Mouse (Mus musculus) erythroblast, embryonic 14.5 days (primary cell): ENCODE measurements around the gene Usp40. TPM values are rescaled to one million over a fixed set of nuclear protein-coding genes. Genes with fewer than 3 reads are reported as not detected.

Experiments used
- H3K27me3 ChIP-seq: 2 replicates; pipeline ENCODE4 v1.6.1; 2012; ENCODE audit warnings: inconsistent platforms; ENCODE audit not compliant: control insufficient read depth
- H3K36me3 ChIP-seq: 2 replicates; pipeline ENCODE4 v1.6.1; 2012; ENCODE audit warnings: mild to moderate bottlenecking, inconsistent platforms; ENCODE audit not compliant: control insufficient read depth
- H3K4me1 ChIP-seq: 2 replicates; pipeline ENCODE4 v1.6.1; 2012; ENCODE audit warnings: inconsistent platforms; ENCODE audit not compliant: control insufficient read depth
- H3K4me3 ChIP-seq: replicated peaks from 2 replicates; pipeline ENCODE3; 2012; ENCODE audit warnings: moderate library complexity, mild to moderate bottlenecking, inconsistent platforms
- H3K9me3 ChIP-seq: 2 replicates; pipeline ENCODE4 v1.6.1; 2012; ENCODE audit warnings: low read length, inconsistent platforms, mixed read lengths; ENCODE audit not compliant: control insufficient read depth
- GATA1 ChIP-seq: IDR thresholded peaks from 2 replicates; pipeline ENCODE4 v1.6.1; 2012; ENCODE audit warnings: low read length, inconsistent platforms, mixed read lengths
- TAL1 ChIP-seq: IDR thresholded peaks from 3 replicates; pipeline ENCODE4 v1.6.1; 2012; ENCODE audit warnings: low read length, inconsistent platforms, mixed read lengths
- polyA plus RNA-seq: library from polyadenylated mRNA; stranded (reverse); fragments of >175 nt; gene quantifications from 2 replicates; pipeline ENCODE4 v1.2.3, GENCODE M21; 2012

Gene Usp40
- polyA plus RNA-seq, 1 experiment = 0.02 TPM

GRCm38 (mm10) chr1:87959532-87959931 is 48.8 kb downstream of the Usp40 start:
- TF ChIP-seq GATA1 (no peak), TAL1 (no peak)
- peaks cover 53% of the 10 kb centered on the region for H3K4me1 ChIP-seq
- no peaks in the 10 kb centered on the region for H3K9me3 ChIP-seq
- no peaks in the 10 kb centered on the region for H3K27me3 ChIP-seq
- H3K36me3 ChIP-seq = peaks cover 59% of the 10 kb centered on the region
- H3K4me3 ChIP-seq = no peak overlapping the region

DNA sequence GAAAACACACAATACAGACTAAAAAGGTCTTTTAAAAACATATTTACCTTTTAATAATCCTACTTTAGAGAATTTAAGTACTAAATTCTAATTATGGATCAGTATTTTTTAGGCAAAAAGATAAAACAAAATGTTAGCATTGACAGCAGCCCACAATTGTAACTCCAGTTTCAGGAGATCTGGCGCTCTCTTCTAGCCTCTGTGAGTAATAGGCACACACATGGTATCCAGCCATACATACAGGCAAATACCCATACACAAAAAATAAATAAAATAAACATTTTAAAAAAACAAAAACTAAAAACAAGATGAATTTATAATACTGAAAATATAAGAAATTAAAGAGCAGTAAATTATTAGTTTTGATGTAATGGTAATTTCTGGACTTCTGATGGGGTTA is 49.4 kb downstream of the Usp40 start:
- H3K36me3 ChIP-seq = peaks cover 60% of the 10 kb centered on the region
- no peak overlapping the region for H3K4me3 ChIP-seq
- no peak for TF ChIP-seq GATA1

DNA sequence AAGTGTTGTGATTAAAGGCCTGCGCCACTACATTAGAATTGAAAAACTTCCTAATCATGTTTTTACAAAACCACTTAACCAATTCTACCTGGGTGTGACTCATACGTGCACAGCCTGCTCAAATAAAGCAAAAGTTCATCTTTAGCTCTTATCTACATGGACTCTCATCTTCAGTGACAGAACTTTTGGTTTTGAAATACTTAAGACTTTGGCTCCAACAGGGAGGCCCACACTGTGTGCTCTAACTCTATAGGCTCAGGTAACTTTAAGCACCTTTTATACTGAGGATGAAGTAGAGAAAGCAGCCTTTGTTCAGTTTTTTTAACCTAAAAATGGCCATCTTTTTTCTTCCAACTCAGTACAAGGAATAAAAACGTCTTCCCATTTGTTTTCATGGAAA is 55.3 kb downstream of the Usp40 start:
- no peaks in the 10 kb centered on the region for H3K9me3 ChIP-seq
- H3K4me3 ChIP-seq = no peak overlapping the region
- peaks cover 75% of the 10 kb centered on the region for H3K36me3 ChIP-seq
- peaks cover 11% of the 10 kb centered on the region for H3K4me1 ChIP-seq
- H3K27me3 ChIP-seq = no peaks in the 10 kb centered on the region
- TF ChIP-seq GATA1 (no peak), TAL1 (no peak)

More for the DNA sequence above, 49.4 kb downstream of the Usp40 start:
- Histone ChIP-seq H3K9me3 (no peaks in the 10 kb centered on the region), H3K27me3 (no peaks in the 10 kb centered on the region), H3K4me1 (peaks cover 49% of the 10 kb centered on the region)

DNA sequence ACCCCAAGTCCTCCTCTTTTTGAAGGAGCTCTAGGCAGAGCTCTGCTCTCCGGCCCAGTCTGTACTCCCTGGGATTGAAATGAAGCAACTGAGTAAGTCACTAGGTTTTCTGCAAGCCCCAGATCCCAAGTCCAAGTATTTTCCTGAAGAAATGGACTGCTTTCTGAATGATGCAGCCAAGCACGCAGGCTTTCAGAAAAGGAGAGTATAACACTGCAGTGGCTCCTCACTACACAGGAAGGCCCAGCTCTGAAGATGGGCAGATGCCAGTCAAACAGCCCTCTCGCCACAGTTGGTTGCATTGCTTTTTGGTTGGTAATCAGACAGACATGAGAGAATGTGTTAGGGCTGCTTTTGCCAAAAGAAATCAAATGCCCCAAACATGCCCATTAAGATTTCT is 56.7 kb downstream of the Usp40 start:
- Histone ChIP-seq H3K4me3 (no peak overlapping the region), H3K36me3 (peaks cover 81% of the 10 kb centered on the region), H3K9me3 (no peaks in the 10 kb centered on the region), H3K27me3 (no peaks in the 10 kb centered on the region), H3K4me1 (peaks cover 5% of the 10 kb centered on the region)
- TF ChIP-seq TAL1 (no peak), GATA1 (no peak)

DNA sequence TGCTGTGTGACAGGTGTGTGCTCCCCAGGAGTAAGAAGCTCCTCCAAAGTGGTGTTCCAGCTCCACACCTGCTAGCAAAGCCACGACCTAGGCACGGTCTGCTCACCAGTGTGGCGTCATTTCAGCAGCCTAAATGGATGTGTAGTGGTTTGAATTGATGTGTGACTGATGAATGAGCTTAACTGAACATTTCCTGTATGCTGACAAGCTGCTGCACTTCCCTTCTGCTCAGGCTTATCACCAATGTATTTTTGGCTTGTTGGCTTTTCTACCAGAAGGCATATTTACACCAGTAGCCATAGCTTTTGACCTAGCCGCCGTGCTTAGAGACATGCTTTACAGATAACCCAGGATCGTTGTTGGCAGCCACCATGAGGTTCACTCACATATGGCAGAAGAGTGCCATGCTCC is 60.7 kb downstream of the Usp40 start:
- no peaks in the 10 kb centered on the region; the same call in 1 of the 2 replicates for H3K4me1 ChIP-seq

DNA sequence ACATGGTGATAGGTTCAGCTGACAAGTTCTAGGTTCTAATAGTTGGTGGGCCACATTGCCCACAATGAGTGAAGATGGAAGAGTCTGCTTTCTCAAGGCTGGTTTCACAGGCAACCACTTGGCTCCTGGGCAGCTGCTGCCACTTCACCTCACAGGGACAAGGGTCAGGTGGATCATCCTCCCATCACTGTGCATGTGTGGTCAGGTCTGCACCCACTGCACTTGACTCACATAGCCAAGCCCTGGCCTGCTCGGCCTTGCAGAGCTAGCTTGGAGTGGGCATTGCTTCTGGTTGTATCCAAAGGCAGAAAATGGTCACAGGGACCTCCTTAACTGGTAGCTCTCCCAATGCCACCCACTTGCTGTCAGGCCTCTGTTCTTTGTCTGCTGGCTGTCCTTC is 66.6 kb downstream of the Usp40 start:
- Histone ChIP-seq H3K9me3 (no peaks in the 10 kb centered on the region), H3K4me3 (no peak overlapping the region), H3K36me3 (peaks cover 98% of the 10 kb centered on the region), H3K4me1 (peaks cover 4% of the 10 kb centered on the region; the same call in 1 of the 2 replicates), H3K27me3 (no peaks in the 10 kb centered on the region)
- TF ChIP-seq TAL1 (no peak), GATA1 (no peak)

More for the DNA sequence above, 60.7 kb downstream of the Usp40 start:
- Histone ChIP-seq H3K36me3 (peaks cover 90% of the 10 kb centered on the region), H3K9me3 (no peaks in the 10 kb centered on the region), H3K4me3 (no peak overlapping the region), H3K27me3 (no peaks in the 10 kb centered on the region)
- TF ChIP-seq GATA1 = no peak
- no peak for TF ChIP-seq TAL1

DNA sequence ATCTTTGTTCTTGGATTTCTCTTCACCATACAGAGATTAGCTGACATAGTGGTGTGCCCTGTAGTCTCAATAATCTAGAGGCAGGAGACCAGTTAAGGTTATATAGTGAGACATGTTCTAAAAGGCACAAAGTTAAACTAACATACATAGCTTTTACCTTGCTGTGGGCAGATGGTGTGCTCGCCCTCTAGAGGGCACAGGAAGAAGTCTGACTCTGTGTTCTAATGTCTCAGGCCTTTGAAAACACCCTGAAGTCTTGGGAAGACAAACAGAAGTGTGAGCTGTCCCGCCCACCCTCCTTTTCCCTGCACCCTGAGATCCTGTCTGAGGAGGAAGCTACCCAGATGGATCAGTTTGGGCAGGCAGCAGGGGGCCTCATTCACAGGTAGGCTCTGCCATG is 71.8 kb downstream of the Usp40 start:
- TF ChIP-seq TAL1 = no peak
- no peak for TF ChIP-seq GATA1
- peaks cover 6% of the 10 kb centered on the region; the same call in 1 of the 2 replicates for H3K4me1 ChIP-seq
- no peaks in the 10 kb centered on the region for H3K9me3 ChIP-seq
- peaks cover 91% of the 10 kb centered on the region for H3K36me3 ChIP-seq
- no peaks in the 10 kb centered on the region for H3K27me3 ChIP-seq
- no peak overlapping the region for H3K4me3 ChIP-seq

GRCm38 (mm10) chr1:87936075-87936474 is 72.3 kb downstream of the Usp40 start:
- Histone ChIP-seq H3K36me3 (peaks cover 91% of the 10 kb centered on the region), H3K4me3 (no peak overlapping the region), H3K27me3 (no peaks in the 10 kb centered on the region), H3K4me1 (peaks cover 6% of the 10 kb centered on the region; the same call in 1 of the 2 replicates), H3K9me3 (no peaks in the 10 kb centered on the region)
- no peak for TF ChIP-seq GATA1
- TF ChIP-seq TAL1 = no peak

DNA sequence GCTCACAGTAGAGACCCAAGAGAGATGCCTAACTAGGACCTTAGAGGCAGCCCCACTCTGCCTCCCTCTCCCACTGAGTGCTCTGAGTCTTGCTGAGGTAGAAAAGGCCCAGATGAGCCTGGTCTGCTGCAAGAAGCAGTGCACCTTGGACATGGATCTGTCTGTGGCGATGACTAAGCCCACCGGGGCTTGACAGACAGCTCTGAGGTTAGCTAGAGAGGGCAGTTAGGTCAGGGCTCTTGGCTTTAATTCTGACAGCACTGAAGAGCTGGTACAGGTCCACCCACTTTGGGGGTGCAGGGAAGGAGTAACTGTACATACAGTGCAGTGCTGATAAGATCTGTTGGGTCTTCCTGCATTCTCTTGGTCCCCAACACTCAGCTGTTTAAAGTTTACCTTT is 72.8 kb downstream of the Usp40 start:
- Histone ChIP-seq H3K4me1 (peaks cover 6% of the 10 kb centered on the region; the same call in 1 of the 2 replicates), H3K36me3 (peaks cover 89% of the 10 kb centered on the region)

DNA sequence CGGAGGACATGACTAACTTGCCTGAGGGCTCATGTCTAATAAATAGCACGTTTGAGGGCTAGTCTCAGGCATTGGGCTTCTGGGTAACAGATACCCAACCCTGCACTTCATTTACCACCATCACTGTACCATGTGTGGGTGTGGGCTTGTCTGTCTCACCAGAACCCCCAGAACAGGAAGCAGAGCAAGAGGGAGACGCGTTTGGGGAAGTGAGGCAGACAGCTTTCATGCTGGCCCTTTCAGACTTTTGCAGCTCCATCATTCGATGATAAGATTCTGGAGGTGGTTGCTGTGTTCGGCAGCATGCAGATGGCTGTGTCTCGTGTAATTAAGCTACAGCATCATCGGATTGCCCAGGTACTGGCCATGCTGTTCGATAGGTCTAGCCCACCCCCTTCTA is 73.3 kb downstream of the Usp40 start:
- Histone ChIP-seq H3K27me3 (no peaks in the 10 kb centered on the region), H3K36me3 (peaks cover 88% of the 10 kb centered on the region), H3K4me3 (no peak overlapping the region), H3K9me3 (no peaks in the 10 kb centered on the region), H3K4me1 (peaks cover 6% of the 10 kb centered on the region; the same call in 1 of the 2 replicates)
- no peak for TF ChIP-seq TAL1
- no peak for TF ChIP-seq GATA1

More for the DNA sequence above, 72.8 kb downstream of the Usp40 start:
- TF ChIP-seq TAL1 = no peak
- no peak for TF ChIP-seq GATA1
- Histone ChIP-seq H3K4me3 (no peak overlapping the region), H3K9me3 (no peaks in the 10 kb centered on the region), H3K27me3 (no peaks in the 10 kb centered on the region)
